Mouse (Mus musculus): ENCODE measurements around the gene Ddx49. TPM values are rescaled to one million over a fixed set of nuclear protein-coding genes. Genes with fewer than 3 reads are reported as not detected.

Gene Ddx49
- polyA plus RNA-seq, 1 experiment from 2014 or later = 50.4 TPM

GRCm38 (mm10) chr8:70315624-70316510 is 13.6 kb upstream of the Ddx49 start, which contains the start of gene Cers1:
Gene Cers1, plus strand, starts transcription at chr8:70315775.
- Histone ChIP-seq H3K27ac (peak within 1 kb of the TSS; percentile 74), H3K9ac (peak within 1 kb of the TSS; percentile 72), H3K9me3 (no peaks in the 10 kb centered on the region), H3K4me1 (peaks cover 33% of the 10 kb centered on the region), H3K4me3 (peak within 1 kb of the TSS; percentile 45), H3K36me3 (peaks cover 36% of the 10 kb centered on the region), H3K4me2 (replicated peaks) (peak within 1 kb of the TSS; percentile 68), H3K27me3 (replicated peaks) (no peaks in the 10 kb centered on the region)
- peak; percentile 44 for ATAC-seq (ENCODE audit: low FRiP score, low read depth)
- WGBS = 2% methylated on average over 66 of the region's 66 CpGs

- H3K4me1 ChIP-seq = peaks cover 33% of the 10 kb centered on the region
- no peak overlapping the region for H3K9ac ChIP-seq
- no peak overlapping the region for H3K4me3 ChIP-seq
- H3K27ac ChIP-seq = no peak overlapping the region
- H3K4me2 ChIP-seq (replicated peaks) = no peak overlapping the region
- ATAC-seq (ENCODE audit: low FRiP score, low read depth) = no peak
- H3K36me3 ChIP-seq = peaks cover 48% of the 10 kb centered on the region
- 94% methylated on average over 2 of the region's 2 CpGs for WGBS
- H3K9me3 ChIP-seq = no peaks in the 10 kb centered on the region
- no peaks in the 10 kb centered on the region for H3K27me3 ChIP-seq (replicated peaks)
Observed at GRCm38 (mm10) chr8:70313399-70313798, 11.1 kb upstream of the Ddx49 start.

DNA sequence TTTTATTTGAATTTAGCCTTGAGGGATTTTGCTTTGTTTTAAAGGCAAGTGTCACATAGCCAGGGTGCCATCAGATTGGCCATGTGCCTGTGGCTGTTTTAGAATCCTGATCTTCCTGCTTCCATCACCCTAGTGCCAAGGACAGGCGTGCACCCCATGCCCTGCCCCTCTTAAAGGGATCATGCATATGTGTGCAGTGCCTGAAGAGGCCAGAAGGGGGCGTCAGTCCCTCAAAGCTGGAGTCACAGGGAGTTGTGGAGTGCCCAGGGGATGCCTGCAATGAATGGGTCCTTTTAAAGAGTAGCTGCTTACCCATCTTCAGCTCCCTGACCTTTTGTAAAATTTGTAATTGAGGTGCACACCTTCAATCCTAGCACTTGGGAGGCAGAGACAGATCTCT is 7.0 kb upstream of the Ddx49 start:
- Histone ChIP-seq H3K4me3 (no peak overlapping the region), H3K4me2 (replicated peaks) (no peak overlapping the region), H3K9me3 (no peaks in the 10 kb centered on the region), H3K27me3 (replicated peaks) (no peaks in the 10 kb centered on the region), H3K36me3 (peaks cover 86% of the 10 kb centered on the region), H3K27ac (no peak overlapping the region), H3K4me1 (no peaks in the 10 kb centered on the region), H3K9ac (no peak overlapping the region)
- 20% methylated on average over 2 of the region's 2 CpGs for WGBS
- ATAC-seq (ENCODE audit: low FRiP score, low read depth) = no peak

DNA sequence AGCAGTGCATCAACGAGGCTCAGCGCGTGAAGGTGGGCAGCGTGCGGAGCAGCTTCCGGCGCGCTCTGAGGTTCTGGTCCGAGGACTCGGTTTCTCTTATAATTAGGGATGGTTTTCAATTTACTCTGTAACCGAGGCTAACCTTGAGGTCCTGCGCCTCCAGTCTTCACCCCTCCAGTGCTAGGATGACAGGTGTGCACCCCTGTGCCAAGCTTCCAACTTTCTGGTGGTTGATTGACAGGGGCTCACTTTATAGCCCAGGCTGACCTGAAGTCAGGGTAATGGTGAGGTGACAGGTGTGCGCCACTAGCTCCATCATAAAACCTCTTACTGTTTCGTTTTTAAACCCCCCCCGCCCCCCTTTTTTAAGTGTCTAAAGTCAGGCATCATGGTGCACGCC is 612 bp upstream of the Ddx49 start:
- Histone ChIP-seq H3K4me2 (replicated peaks) (peak overlapping the region; percentile 93), H3K4me1 (peaks cover 20% of the 10 kb centered on the region), H3K36me3 (peaks cover 53% of the 10 kb centered on the region), H3K9me3 (no peaks in the 10 kb centered on the region), H3K4me3 (peak overlapping the region; percentile 64), H3K27ac (no peak overlapping the region), H3K27me3 (replicated peaks) (no peaks in the 10 kb centered on the region), H3K9ac (peak overlapping the region; percentile 65)
- ATAC-seq (ENCODE audit: low FRiP score, low read depth) = peak; percentile 39
- 4% methylated on average over 16 of the region's 16 CpGs for WGBS

DNA sequence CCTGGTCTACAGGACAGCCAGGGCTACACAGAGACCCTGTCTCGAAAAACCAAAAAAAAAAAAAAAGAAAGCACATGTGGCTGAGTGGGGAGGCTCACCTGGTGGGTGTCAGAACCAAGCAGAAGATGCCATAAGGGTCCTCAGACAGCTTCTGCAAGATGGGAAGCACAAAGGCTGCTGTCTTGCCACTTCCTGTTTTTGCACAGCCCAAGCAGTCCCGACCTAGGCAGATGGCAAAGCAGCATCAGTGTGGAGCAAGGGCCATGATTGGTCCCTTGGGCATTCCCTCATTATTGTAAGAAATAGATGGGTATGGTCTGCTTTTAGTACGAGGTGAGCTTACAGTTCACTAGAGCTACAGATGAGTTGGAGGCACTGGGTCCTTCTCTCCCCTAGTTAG is 1.4 kb downstream of the Ddx49 start:
- Histone ChIP-seq H3K27ac (no peak overlapping the region), H3K9me3 (no peaks in the 10 kb centered on the region), H3K4me2 (replicated peaks) (peak overlapping the region; percentile 93), H3K4me3 (no peak overlapping the region), H3K36me3 (peaks cover 56% of the 10 kb centered on the region), H3K27me3 (replicated peaks) (no peaks in the 10 kb centered on the region), H3K4me1 (peaks cover 20% of the 10 kb centered on the region), H3K9ac (no peak overlapping the region)
- no peak for ATAC-seq (ENCODE audit: low FRiP score, low read depth)
- 80% methylated on average over 3 of the region's 3 CpGs for WGBS

DNA sequence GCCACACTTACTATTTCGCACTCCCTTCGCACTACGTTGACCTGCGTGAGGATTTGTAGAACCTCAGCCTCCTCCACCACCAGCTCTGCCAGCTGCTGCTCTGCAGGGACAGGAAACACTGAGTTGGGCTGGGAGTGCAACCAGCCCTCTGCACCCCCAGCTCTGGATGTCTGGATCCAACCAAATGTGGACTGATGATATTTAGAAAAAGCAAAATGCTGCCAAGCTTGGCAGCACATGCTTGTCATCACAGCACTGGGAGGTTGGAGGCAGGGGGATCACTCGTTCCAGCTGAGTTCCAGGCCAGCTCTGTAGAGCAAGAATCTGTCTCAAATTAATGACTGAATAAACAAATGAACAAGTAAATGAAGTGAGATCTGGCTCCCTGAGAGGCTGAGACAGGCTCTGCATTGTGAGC is 8.3 kb downstream of the Ddx49 start:
- WGBS = 81% methylated on average over 5 of the region's 5 CpGs
- peaks cover 93% of the 10 kb centered on the region for H3K36me3 ChIP-seq
- no peaks in the 10 kb centered on the region for H3K4me1 ChIP-seq
- H3K9me3 ChIP-seq = no peaks in the 10 kb centered on the region
- no peaks in the 10 kb centered on the region for H3K27me3 ChIP-seq (replicated peaks)
- H3K27ac ChIP-seq = no peak overlapping the region
- no peak for ATAC-seq (ENCODE audit: low FRiP score, low read depth)
- H3K4me2 ChIP-seq (replicated peaks) = no peak overlapping the region
- no peak overlapping the region for H3K9ac ChIP-seq
- H3K4me3 ChIP-seq = no peak overlapping the region

DNA sequence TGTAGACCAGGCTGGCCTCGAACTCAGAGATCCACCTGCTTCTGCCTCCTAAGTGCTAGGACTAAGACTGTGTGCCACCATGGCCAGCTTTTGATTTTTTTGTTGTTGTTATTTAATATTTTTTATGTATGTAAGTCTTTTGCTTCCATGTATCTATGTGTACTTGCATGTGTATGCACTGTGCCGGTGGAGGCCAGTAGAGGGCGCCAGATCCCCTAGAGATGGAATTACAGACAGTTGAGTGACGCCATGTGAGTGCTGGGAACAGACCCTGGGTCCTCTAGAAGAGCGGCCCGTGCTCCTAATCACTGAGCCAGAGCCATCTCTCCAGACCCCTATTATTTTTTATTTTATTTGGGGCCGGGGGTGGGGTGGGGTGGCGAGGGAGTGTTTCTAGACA is 15.6 kb downstream of the Ddx49 start:
- peaks cover 18% of the 10 kb centered on the region for H3K4me1 ChIP-seq
- no peaks in the 10 kb centered on the region for H3K27me3 ChIP-seq (replicated peaks)
- no peak overlapping the region for H3K27ac ChIP-seq
- H3K4me2 ChIP-seq (replicated peaks) = no peak overlapping the region
- no peak overlapping the region for H3K9ac ChIP-seq
- 0 out of 2 replicates have a peak, but pooled peaks cover 5% of the 10 kb centered on the region for H3K9me3 ChIP-seq
- no peak for ATAC-seq (ENCODE audit: low FRiP score, low read depth)
- 89% methylated on average over 8 of the region's 8 CpGs for WGBS
- H3K36me3 ChIP-seq = peaks cover 68% of the 10 kb centered on the region
- no peak overlapping the region for H3K4me3 ChIP-seq

DNA sequence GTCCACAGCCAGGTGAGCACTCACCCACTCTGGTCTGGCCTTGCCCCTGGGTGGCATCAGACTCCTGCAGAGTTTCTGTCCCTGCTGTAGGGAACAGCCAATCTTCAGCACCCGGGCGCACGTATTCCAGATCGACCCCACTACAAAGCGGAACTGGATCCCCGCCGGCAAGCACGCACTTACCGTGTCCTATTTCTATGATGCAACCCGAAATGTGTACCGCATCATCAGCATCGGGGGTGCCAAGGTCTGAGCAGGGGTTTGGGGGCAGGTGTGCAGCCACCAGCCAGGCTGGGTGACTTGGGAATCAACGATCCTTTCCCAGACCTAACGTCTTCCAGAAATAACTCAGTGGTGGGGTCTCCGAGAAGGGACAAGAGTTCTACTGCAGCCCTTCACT is 17.0 kb downstream of the Ddx49 start:
- H3K9me3 ChIP-seq = 0 out of 2 replicates have a peak, but pooled peaks cover 5% of the 10 kb centered on the region
- H3K4me2 ChIP-seq (replicated peaks) = no peak overlapping the region
- H3K9ac ChIP-seq = no peak overlapping the region
- peaks cover 54% of the 10 kb centered on the region for H3K36me3 ChIP-seq
- no peak overlapping the region for H3K27ac ChIP-seq
- no peaks in the 10 kb centered on the region for H3K27me3 ChIP-seq (replicated peaks)
- H3K4me3 ChIP-seq = no peak overlapping the region
- 97% methylated on average over 15 of the region's 15 CpGs for WGBS
- H3K4me1 ChIP-seq = peaks cover 23% of the 10 kb centered on the region
- ATAC-seq (ENCODE audit: low FRiP score, low read depth) = no peak

- Histone ChIP-seq H3K27me3 (replicated peaks) (no peaks in the 10 kb centered on the region), H3K27ac (no peak overlapping the region), H3K4me3 (no peak overlapping the region), H3K36me3 (peaks cover 46% of the 10 kb centered on the region), H3K4me1 (peaks cover 23% of the 10 kb centered on the region), H3K9me3 (0 out of 2 replicates have a peak, but pooled peaks cover 5% of the 10 kb centered on the region), H3K9ac (no peak overlapping the region), H3K4me2 (replicated peaks) (peak overlapping the region; percentile 74)
- WGBS = 80% methylated on average over 5 of the region's 5 CpGs
- ATAC-seq (ENCODE audit: low FRiP score, low read depth) = no peak
Observed at GRCm38 (mm10) chr8:70284421-70284820, 17.9 kb downstream of the Ddx49 start.

DNA sequence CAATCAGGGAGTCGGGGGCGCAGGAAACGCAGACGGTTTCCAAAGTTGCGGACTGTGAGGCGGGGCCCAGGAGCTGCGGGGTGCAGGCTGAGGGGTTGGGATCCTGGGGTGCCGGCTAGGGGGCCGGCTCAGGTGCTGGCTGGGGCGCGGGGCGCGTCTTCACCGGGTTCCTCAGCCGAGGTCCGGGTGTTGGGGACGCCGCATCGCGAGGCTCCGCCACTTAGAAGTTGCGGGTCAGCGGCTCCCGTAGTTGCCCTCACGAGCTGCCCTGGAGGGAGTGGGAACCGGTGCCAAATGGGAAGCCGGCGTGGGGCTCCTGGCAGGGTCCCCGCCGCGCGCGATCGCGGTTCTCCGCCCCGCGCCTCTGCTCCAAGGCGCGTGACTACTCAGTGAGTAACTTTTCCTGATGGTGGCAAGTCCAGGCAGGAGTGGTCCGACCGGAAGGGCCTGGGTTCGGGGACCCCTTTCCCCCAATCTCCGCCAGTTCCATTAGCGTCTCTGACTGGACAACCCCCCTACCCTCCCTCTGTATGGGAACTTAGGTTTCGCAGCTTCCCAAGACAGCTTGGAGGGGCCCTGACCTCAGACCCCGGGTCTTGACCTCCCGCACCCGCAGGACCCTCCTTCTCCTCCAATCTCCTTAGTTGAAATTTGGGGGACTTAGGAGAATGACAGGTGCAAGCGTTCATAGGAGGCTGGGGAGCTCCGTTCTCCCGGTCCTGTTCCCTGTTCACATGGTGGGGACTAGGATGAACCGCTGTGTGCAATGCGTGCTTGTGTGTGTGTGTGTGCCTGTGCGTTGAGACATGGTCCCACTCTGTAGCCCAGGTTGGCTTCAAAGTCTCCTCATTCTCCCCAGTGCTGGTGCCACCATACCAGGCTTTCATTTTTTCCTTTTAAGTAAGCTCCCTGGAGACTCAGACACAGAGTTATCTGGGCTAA is 18.9 kb downstream of the Ddx49 start:
- H3K9me3 ChIP-seq = 0 out of 2 replicates have a peak, but pooled peaks cover 5% of the 10 kb centered on the region
- H3K4me3 ChIP-seq = peak overlapping the region; percentile 83
- H3K27me3 ChIP-seq (replicated peaks) = no peaks in the 10 kb centered on the region
- H3K4me1 ChIP-seq = peaks cover 25% of the 10 kb centered on the region
- peak overlapping the region; percentile 74 for H3K4me2 ChIP-seq (replicated peaks)
- 1% methylated on average over 55 of the region's 55 CpGs for WGBS
- H3K9ac ChIP-seq = peak overlapping the region; percentile 88
- peak; percentile 61 for ATAC-seq (ENCODE audit: low FRiP score, low read depth)
- peaks cover 37% of the 10 kb centered on the region for H3K36me3 ChIP-seq
- no peak overlapping the region for H3K27ac ChIP-seq

- peak within 1 kb of the TSS; percentile 88 for H3K9ac ChIP-seq
- no peaks in the 10 kb centered on the region for H3K27me3 ChIP-seq (replicated peaks)
- no peak within 1 kb of the TSS for H3K27ac ChIP-seq
- peaks cover 31% of the 10 kb centered on the region for H3K36me3 ChIP-seq
- peak within 1 kb of the TSS; percentile 83 for H3K4me3 ChIP-seq
- peak within 1 kb of the TSS; percentile 74 for H3K4me2 ChIP-seq (replicated peaks)
- 1% methylated on average over 33 of the region's 36 CpGs for WGBS
- 0 out of 2 replicates have a peak, but pooled peaks cover 5% of the 10 kb centered on the region for H3K9me3 ChIP-seq
- peak; percentile 87 for ATAC-seq (ENCODE audit: low FRiP score, low read depth)
- peaks cover 29% of the 10 kb centered on the region for H3K4me1 ChIP-seq
Observed at GRCm38 (mm10) chr8:70282603-70283135, 19.6 kb downstream of the Ddx49 start, which contains the start of gene Homer3. Gene Homer3, plus strand, starts transcription at chr8:70282827.
